Mouse (Mus musculus) cerebellum, adult 2 months (tissue): ENCODE results near the gene Myo10. TPM values are rescaled to one million over a fixed set of nuclear protein-coding genes. Genes with fewer than 3 reads are reported as not detected.

Experiments used
- DNase-seq, 2 experiments: peaks; one replicate each; pipeline ENCODE4 v3.0.0; 2021
- H3K27ac ChIP-seq: fragments of 200-500 bp; 2 replicates; pipeline ENCODE4 v1.5.1; 2012; ENCODE audit warnings: low read length, control low read depth, inconsistent platforms; ENCODE audit not compliant: insufficient read depth
- H3K27me3 ChIP-seq: fragments of 200-500 bp; 2 replicates; pipeline ENCODE4 v1.6.1; 2012; ENCODE audit warnings: inconsistent platforms, mild to moderate bottlenecking, low read length, moderate library complexity; ENCODE audit not compliant: control insufficient read depth, insufficient read depth
- H3K4me1 ChIP-seq: fragments of 200-500 bp; 2 replicates; pipeline ENCODE4 v1.6.1; 2011; ENCODE audit warnings: low read length; ENCODE audit not compliant: control insufficient read depth, insufficient read depth
- H3K4me3 ChIP-seq: fragments of 200-500 bp; replicated peaks from 2 replicates; pipeline ENCODE3; 2011; ENCODE audit warnings: mild to moderate bottlenecking, low read depth, low read length, control low read depth; ENCODE audit not compliant: insufficient read depth
- CTCF ChIP-seq: fragments of 200-500 bp; IDR thresholded peaks from 2 replicates; pipeline ENCODE4 v1.5.1; 2011; ENCODE audit warnings: low read depth, mild to moderate bottlenecking, control low read depth, low read length, moderate library complexity, borderline replicate concordance; ENCODE audit not compliant: insufficient read depth
- POLR2A ChIP-seq: fragments of 200-500 bp; IDR thresholded peaks from 2 replicates; pipeline ENCODE4 v1.6.1; 2011; ENCODE audit warnings: low read length, control low read depth, borderline replicate concordance; ENCODE audit not compliant: insufficient read depth
- WGBS: fragments of 180-500 bp; shearing (Covaris S2); methylation state at CpG from one replicate; pipeline ENCODE4 v1.1.7; 2018; 5-methylcytosine and 5-hydroxymethylcytosine counted together
- polyA plus RNA-seq: library from polyadenylated mRNA; depleted of rRNA; stranded (reverse); fragments of >200 nt; gene quantifications from 2 replicates; pipeline ENCODE4 v1.2.3, GENCODE M21; 2012

Gene Myo10
- polyA plus RNA-seq, 1 experiment, result 30.0 TPM

- no peaks in the 10 kb centered on the region for H3K27me3 ChIP-seq
- H3K27ac ChIP-seq, result no peak overlapping the region
- H3K4me1 ChIP-seq, result peaks cover 3% of the 10 kb centered on the region; the same call in 1 of the 2 replicates
- no peak for DNase-seq
- H3K4me3 ChIP-seq, result no peak overlapping the region
- WGBS, result 81% methylated on average over 13 of the region's 13 CpGs
- no peak for TF ChIP-seq POLR2A
Observed at GRCm38 (mm10) chr15:25682953-25683507, 60.7 kb downstream of the Myo10 start.

GRCm38 (mm10) chr15:25685186-25685585 lies 62.9 kb downstream of the Myo10 start:
- DNase-seq, result no peak
- no peak for TF ChIP-seq POLR2A
- no peak for TF ChIP-seq CTCF
- 50% methylated on average over 9 of the region's 9 CpGs for WGBS
- Histone ChIP-seq H3K4me1 (0 out of 2 replicates have a peak, but pooled peaks cover 3% of the 10 kb centered on the region), H3K27me3 (no peaks in the 10 kb centered on the region), H3K27ac (no peak overlapping the region), H3K4me3 (no peak overlapping the region)

GRCm38 (mm10) chr15:25688424-25689283 lies 66.3 kb downstream of the Myo10 start:
- Histone ChIP-seq H3K4me3 (no peak overlapping the region), H3K4me1 (peaks cover 3% of the 10 kb centered on the region; the same call in 1 of the 2 replicates), H3K27ac (no peak overlapping the region), H3K27me3 (no peaks in the 10 kb centered on the region)
- TF ChIP-seq CTCF (no peak), POLR2A (no peak)
- DNase-seq, result no peak
- WGBS, result 70% methylated on average over 9 of the region's 9 CpGs

- WGBS, result 51% methylated on average over 8 of the region's 8 CpGs
- no peak overlapping the region for H3K27ac ChIP-seq
- no peak overlapping the region for H3K4me3 ChIP-seq
- H3K4me1 ChIP-seq, result peaks cover 3% of the 10 kb centered on the region; the same call in 1 of the 2 replicates
- no peak for TF ChIP-seq CTCF
- TF ChIP-seq POLR2A, result no peak
- no peaks in the 10 kb centered on the region for H3K27me3 ChIP-seq
- no peak for DNase-seq
Observed at GRCm38 (mm10) chr15:25689477-25689876, 67.2 kb downstream of the Myo10 start.

- no peak overlapping the region for H3K27ac ChIP-seq
- H3K4me1 ChIP-seq, result peaks cover 3% of the 10 kb centered on the region; the same call in 1 of the 2 replicates
- H3K4me3 ChIP-seq, result no peak overlapping the region
- no peak for TF ChIP-seq CTCF
- no peak for TF ChIP-seq POLR2A
- 75% methylated on average over 15 of the region's 15 CpGs for WGBS
- DNase-seq, result no peak
- no peaks in the 10 kb centered on the region for H3K27me3 ChIP-seq
Observed at GRCm38 (mm10) chr15:25690066-25690745, 67.9 kb downstream of the Myo10 start.

GRCm38 (mm10) chr15:25690746-25691105 lies 68.4 kb downstream of the Myo10 start:
- Histone ChIP-seq H3K27ac (no peak overlapping the region), H3K27me3 (no peaks in the 10 kb centered on the region), H3K4me1 (peaks cover 3% of the 10 kb centered on the region; the same call in 1 of the 2 replicates), H3K4me3 (no peak overlapping the region)
- TF ChIP-seq POLR2A (no peak), CTCF (no peak)
- WGBS, result 94% methylated on average over 4 of the region's 4 CpGs
- no peak for DNase-seq

- no peak for DNase-seq
- H3K4me3 ChIP-seq, result no peak overlapping the region
- WGBS, result 65% methylated on average over 21 of the region's 21 CpGs
- peaks cover 3% of the 10 kb centered on the region; the same call in 1 of the 2 replicates for H3K4me1 ChIP-seq
- H3K27ac ChIP-seq, result no peak overlapping the region
- no peaks in the 10 kb centered on the region for H3K27me3 ChIP-seq
- no peak for TF ChIP-seq POLR2A
- TF ChIP-seq CTCF, result no peak
Observed at GRCm38 (mm10) chr15:25692254-25692950, 70.1 kb downstream of the Myo10 start.
